Mouse (Mus musculus): ENCODE data around the gene Wdr83os.

GRCm38 (mm10) chr8:85080214-85080531, 367 bp upstream of the Wdr83os start:
- TF ChIP-seq CTCF (IDR thresholded peaks at IDR 0.05; ENCODE audit: low read depth) (no peak), EP300 (IDR thresholded peaks at IDR 0.05; ENCODE audit: low read depth) (no peak)
